24 mouse cellular contexts compared by ENCODE assay signal in the genomic region with DNA sequence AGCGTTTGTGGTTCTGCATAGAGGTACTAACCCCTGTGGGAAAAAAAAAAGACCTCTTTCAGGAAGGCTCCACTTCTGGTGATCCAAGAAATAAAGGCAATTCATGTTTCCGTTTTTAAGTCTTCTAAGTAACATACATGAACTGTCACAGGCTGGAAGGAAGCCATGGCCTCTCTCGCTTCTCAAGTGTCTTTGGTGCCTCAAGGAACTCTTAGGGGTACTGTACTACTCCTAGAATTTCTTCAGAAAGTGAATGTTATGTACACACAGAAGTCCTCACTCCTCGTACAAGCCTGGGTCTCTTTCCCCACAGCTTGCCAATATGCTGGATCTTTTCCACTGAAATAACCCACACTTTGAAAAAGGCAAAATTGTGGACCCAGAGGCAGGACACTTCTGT.
A peak's percentile ranks its signal among the peaks of the same experiment; 100 is the strongest.
DNase-seq lines count a peak whose midpoint lies in the region; ATAC-seq and TF ChIP-seq lines count a peak whose summit lies in the region.
"Had no signal": no experiment of that assay in that cellular context is flagged by ENCODE, and none has a peak within 500 bp of the region (broad histone marks: within the 10 kb centered on the region; RNA-seq: fewer than 3 reads in every experiment).

No protein-coding gene starts in this region.

- H3K4me1 ChIP-seq in lung, embryonic 14.5 days (ENCODE audit: insufficient read depth): 0 out of 2 replicates have a peak, but pooled peaks cover 4% of the 10 kb centered on the region
- peaks cover 6% of the 10 kb centered on the region; the same call in 1 of the 2 replicates for H3K4me1 ChIP-seq in lung, embryonic 16.5 days (replicated peaks; ENCODE audit: control insufficient read depth, insufficient read depth, low read length)
- H3K4me1 ChIP-seq: embryonic facial prominence, embryonic 12.5 days; embryonic facial prominence, embryonic 15.5 days; forebrain, embryonic 10.5 days; forebrain, embryonic 12.5 days had no signal

- no peak overlapping the region for H3K4me2 ChIP-seq in lung, embryonic 14.5 days
- no peak overlapping the region for H3K4me2 ChIP-seq in lung, embryonic 16.5 days (ENCODE audit: low read depth, low read length)
- H3K4me2 ChIP-seq: embryonic facial prominence, embryonic 12.5 days; embryonic facial prominence, embryonic 15.5 days; forebrain, embryonic 12.5 days had no signal

- peak; percentile 78 for DNase-seq in lung, embryonic 14.5 days
- DNase-seq in lung, postnatal 36 days: no peak
- no peak for DNase-seq in lung, postnatal 25 days (ENCODE audit: low spot score)
- peak; percentile 3 for DNase-seq in lung, postnatal 10 days
- peak; percentile 5 for DNase-seq in lung, postnatal 14 days
- no peak for DNase-seq in left cerebral cortex, adult 8-10 months (ENCODE audit: low spot score in 2 of 2)
- DNase-seq: adrenal gland, adult 2 months; adrenal gland, postnatal 10 days; adrenal gland, postnatal 25 days; cerebellum, adult 11 months; cerebellum, adult 18-20 months; cerebellum, adult 8-10 months; cerebellum, adult 9-11 months; cerebellum, postnatal 14 days; cerebellum, postnatal 36 days; embryo, embryonic 11 days had no signal

- H3K4me3 ChIP-seq in lung, embryonic 14.5 days (ENCODE audit: low read depth, low read length): no peak overlapping the region
- H3K4me3 ChIP-seq in lung, embryonic 16.5 days (ENCODE audit: low read length): no peak overlapping the region
- H3K4me3 ChIP-seq: embryonic facial prominence, embryonic 12.5 days; embryonic facial prominence, embryonic 15.5 days; erythroblast, embryonic 14.5 days; forebrain, embryonic 10.5 days; forebrain, embryonic 12.5 days had no signal

- peak; percentile 34; the same call in 1 of the 2 replicates for ATAC-seq in lung, embryonic 14.5 days (ENCODE audit: insufficient read depth)
- ATAC-seq in lung, embryonic 16.5 days (ENCODE audit: low read depth): peak; percentile 75; the same call in 1 of the 2 replicates
- ATAC-seq: forebrain, embryonic 14.5 days; forebrain, embryonic 16.5 days had no signal

- peak overlapping the region; percentile 71 for H3K27ac ChIP-seq in lung, embryonic 14.5 days (ENCODE audit: low read depth)
- peak overlapping the region; percentile 70 for H3K27ac ChIP-seq in lung, embryonic 16.5 days (ENCODE audit: low read length)
- H3K27ac ChIP-seq: embryonic facial prominence, embryonic 12.5 days; embryonic facial prominence, embryonic 15.5 days; forebrain, embryonic 10.5 days; forebrain, embryonic 12.5 days had no signal

- H3K9ac ChIP-seq in lung, embryonic 14.5 days: no peak overlapping the region
- H3K9ac ChIP-seq in lung, embryonic 16.5 days (ENCODE audit: low read length): no peak overlapping the region
- H3K9ac ChIP-seq: embryonic facial prominence, embryonic 12.5 days; embryonic facial prominence, embryonic 15.5 days; forebrain, embryonic 12.5 days had no signal

- 32% methylated on average over 4 of the region's 4 CpGs for WGBS in lung, embryonic 14.5 days
- 24% methylated on average over 4 of the region's 4 CpGs for WGBS in lung, embryonic 16.5 days

- no peaks in the 10 kb centered on the region for H3K36me3 ChIP-seq in lung, embryonic 14.5 days (ENCODE audit: insufficient read depth)
- no peaks in the 10 kb centered on the region for H3K36me3 ChIP-seq in lung, embryonic 16.5 days (ENCODE audit: control insufficient read depth, insufficient read depth, low read length)
- H3K36me3 ChIP-seq: embryonic facial prominence, embryonic 12.5 days; embryonic facial prominence, embryonic 15.5 days; forebrain, embryonic 10.5 days; forebrain, embryonic 12.5 days had no signal

- no peaks in the 10 kb centered on the region for H3K9me3 ChIP-seq in lung, embryonic 14.5 days (ENCODE audit: low read depth, low read length)
- H3K9me3 ChIP-seq in lung, embryonic 16.5 days (ENCODE audit: control insufficient read depth, low read length): no peaks in the 10 kb centered on the region
- H3K9me3 ChIP-seq: embryonic facial prominence, embryonic 12.5 days; embryonic facial prominence, embryonic 15.5 days; forebrain, embryonic 10.5 days; forebrain, embryonic 12.5 days had no signal

- TF ChIP-seq CTCF in lung, embryonic 14.5 days (IDR thresholded peaks at IDR 0.05; ENCODE audit: low read depth): no peak

- H3K27me3 ChIP-seq in lung, embryonic 14.5 days (ENCODE audit: insufficient read depth, low read length): no peaks in the 10 kb centered on the region
- no peaks in the 10 kb centered on the region for H3K27me3 ChIP-seq in lung, embryonic 16.5 days (ENCODE audit: control insufficient read depth, insufficient read depth, low read depth, low read length)
- H3K27me3 ChIP-seq: embryonic facial prominence, embryonic 12.5 days; embryonic facial prominence, embryonic 15.5 days; forebrain, embryonic 12.5 days had no signal

Comparison
In these comparisons a context has a peak if more than half of its experiments do, and no peak if none do; other contexts are left out.
1. DNase-seq: peak in lung, embryonic 14.5 days (single experiment), lung, postnatal 10 days (single experiment) and lung, postnatal 14 days (single experiment); none in lung, postnatal 36 days (single experiment), lung, postnatal 25 days (single experiment) and left cerebral cortex, adult 8-10 months (0 of 2).